Mouse (Mus musculus): ENCODE measurements around the gene Fam186b.
"Not testable (repeated sequence)": the region's sequence is repeated elsewhere in the genome, so short reads cannot be mapped to it uniquely, and the experiment has no call there.

Fam186b gene

DNA sequence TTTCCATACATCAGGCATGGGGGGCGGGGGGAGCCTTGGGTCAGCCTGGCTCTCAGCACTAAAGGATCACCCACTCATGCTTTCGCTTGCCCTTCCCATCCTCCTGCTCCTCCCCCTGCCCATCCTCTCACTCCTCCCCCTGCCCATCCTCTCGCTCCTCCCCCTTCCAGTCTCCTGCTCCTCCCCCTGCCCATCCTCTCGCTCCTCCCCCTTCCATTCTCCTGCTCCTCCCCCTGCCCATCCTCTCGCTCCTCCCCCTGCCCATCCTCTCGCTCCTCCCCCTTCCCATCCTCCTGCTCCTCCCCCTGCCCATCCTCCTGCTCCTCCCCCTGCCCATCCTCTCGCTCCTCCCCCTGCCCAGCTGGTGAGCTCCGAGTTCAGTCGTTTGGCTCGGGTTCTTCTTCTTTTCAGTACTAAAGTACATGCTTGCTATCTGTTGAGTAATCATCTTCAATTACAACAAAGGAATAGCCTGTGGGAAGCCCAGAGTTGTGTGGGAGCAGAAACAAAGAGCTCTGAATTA, 35.9 kb downstream of the Fam186b start:
- peak; percentile 72 to 79 for DNase-seq (ENCODE audit: low spot score in 2 of 2)

DNA sequence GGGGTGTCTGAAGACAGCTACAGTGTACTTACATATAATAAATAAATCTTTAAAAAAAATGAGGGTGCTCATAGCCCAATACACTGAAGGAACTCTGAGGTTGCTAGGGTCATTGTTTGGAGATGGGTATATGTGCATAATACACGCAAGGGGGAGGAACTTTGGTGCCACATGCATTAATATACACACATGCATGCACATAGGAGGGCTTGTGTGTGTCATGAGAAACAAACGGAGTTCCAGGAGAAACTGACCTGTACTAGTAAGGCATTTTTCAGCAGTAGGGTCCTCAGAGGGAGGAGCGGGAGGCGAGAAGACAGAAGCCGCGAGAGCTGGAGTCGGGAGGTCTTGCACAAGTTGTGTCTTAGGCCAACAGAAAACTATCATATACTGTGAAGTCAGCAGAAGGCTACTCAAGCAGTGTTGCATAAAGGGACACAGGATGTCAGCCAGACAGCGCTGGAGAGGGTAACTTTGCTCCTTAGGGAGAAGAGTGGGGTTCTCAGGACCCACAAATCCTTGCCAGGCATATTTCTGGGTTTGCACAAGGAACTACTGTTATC, 36.4 kb downstream of the Fam186b start:
- DNase-seq (ENCODE audit: low spot score in 2 of 2), result no peak

DNA sequence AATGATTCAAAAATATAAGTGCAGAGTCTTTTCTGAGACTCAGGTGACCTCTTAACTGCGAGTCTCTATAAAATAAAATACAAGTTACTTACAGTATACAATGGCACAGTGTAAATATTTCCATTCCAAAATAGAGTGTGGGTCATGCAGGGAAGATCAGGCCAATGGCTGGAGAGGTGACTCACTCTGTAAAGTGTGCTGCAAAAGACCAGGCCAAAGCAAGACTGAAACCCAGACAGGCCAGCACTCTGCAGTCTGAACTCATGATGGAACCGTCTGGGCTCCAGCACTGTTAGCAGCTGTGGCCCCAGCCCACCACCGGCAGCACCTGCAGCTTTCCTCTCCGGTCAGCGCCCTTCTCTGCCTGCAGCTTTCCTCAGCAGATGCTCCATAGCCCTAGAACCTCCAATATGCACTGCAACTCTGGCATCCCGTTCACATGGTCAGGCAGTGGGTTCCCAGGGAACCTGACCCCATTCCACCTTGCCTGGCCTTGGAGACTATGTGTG, 40.4 kb downstream of the Fam186b start:
- no peak for DNase-seq (ENCODE audit: low spot score in 2 of 2)

DNA sequence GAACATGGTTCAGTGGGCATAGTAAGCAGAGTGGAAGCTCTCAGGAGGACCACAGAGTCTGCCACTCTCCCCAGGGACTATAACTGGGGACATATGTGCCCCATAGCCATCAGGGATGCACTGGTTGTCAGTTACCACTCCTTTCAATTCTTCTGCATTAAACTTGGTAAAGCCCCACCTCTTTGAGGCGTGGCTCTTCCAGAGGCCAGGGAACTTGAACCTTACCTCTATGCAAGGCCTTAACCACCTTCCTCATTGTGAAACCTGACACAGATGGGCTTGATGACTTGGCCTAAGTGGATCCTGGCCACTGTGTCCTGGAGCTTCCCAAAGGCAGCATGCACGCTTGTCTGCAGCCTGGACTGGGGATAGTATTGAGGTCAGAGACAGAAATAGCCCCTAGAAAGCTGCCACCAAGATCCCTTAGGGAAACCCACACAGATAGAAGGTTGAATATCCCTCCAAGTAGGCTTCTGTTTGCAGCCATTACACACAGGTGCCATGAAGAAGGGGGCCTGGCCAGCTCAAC, 41.1 kb downstream of the Fam186b start:
- no peak for DNase-seq (ENCODE audit: low spot score in 2 of 2)

DNA sequence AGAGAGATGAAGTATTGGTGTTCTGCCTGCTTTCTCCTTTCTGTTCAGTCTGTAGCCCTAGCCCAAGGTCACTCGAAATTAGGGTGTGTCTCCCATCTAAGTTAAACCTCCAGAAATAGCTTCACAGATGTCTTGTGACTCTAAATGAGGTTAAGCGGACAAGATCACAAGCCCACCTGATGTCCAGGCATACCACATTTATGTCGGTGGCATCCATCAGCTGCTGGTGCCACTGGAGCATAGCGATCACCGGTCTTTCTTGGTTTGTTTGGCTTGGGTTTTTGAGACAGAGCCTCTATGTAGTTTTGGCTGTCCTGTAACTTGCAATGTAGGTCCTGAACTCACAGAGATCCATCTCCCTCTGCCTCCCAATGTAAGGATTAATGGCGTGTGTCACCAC, 41.9 kb downstream of the Fam186b start:
- DNase-seq (ENCODE audit: low spot score in 2 of 2), result no peak

DNA sequence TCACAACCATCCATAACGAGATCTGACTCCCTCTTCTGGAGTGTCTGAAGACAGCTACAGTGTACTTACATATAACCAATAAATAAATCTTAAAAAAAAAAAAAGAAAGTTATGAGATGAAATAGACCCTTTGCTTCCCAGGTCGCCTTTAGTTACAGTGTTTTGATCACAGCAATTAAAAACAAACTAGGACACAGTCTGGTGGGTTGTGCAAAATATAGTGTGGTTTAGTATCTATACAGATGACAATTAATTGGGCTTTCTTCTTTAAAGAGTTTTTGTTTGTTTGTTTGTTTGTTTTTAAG, 42.6 kb downstream of the Fam186b start:
- DNase-seq (ENCODE audit: low spot score in 2 of 2), result not testable (repeated sequence)

DNA sequence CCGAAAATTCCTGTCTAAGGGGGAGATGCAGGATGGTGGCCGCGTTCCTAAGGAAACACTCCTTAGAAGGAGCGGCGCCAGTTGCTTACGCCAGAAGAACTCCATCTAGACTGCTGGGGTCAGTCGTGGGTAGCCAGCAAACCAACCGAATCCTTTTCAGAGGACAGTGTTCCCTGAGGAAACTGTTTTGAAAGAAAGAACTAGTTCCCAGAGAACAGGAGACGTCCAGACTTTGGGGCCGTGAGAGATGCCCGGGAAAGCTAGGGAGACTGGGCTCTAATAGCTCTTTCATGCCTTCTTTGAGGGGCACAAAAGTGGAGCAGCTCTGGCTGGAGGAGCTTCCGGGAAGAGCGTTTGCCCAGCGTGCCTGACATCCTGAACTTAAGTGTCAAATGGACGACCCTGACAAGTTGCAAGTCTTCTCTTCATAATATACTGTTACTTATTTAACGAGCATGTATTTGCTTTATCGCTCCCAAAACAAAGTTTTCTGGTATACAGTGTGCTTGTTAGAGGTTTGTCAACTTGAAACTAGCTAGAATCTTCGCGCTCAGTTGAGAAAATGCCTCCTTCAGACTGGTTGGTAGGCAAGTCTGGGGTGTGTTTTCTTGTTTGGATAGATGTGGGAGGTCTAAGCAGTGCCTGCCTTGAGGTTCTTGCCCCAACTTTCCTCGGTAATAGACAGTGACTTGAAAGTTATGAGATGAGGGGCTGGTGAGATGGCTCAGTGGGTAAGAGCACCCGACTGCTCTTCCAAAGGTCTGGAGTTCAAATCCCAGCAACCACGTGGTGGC, 43.1 kb downstream of the Fam186b start:
- peak; percentile 75 to 80 for DNase-seq (ENCODE audit: low spot score in 2 of 2)

DNA sequence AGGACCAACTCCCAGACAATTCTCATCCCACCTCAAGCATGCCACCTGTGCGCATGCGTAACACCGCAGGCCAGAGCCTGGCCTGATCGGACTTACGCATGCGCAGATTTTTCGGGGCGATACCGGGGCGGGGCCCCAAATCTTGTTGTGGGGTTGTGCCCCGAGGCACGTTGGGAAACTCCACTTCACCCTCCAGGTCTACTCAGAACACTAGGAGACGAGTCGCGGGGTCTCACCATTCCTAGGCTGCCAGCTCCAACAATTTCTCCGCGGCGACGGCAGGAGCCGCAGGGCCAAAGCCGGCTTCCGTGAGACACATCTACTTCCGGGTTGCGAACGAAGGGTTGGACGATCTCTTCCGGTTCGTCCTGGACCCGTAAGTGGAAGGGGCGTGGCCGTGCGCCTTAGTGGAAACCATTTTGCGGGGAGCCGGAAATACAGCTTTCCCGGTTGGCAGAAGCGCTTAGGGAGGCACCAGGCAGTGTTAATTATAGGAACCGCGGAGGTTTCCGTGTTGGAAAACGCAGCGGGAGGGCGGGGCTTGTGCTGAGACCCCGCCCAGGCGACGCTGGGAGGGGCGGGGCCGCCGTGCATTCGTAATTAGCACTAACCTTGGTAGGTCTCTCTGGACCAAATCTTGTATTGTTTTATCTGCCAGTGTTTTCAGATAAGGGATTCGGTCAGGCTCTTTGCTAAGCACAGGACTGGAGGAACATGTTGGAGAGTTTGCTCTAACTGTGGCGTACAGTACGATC, 43.9 kb downstream of the Fam186b start, which contains the start of gene Mcrs1:
Mcrs1 (minus strand) TSS at position 336 of the 755 bp plus-strand sequence.
- DNase-seq (ENCODE audit: low spot score in 2 of 2), result peak; percentile 98 to 99

DNA sequence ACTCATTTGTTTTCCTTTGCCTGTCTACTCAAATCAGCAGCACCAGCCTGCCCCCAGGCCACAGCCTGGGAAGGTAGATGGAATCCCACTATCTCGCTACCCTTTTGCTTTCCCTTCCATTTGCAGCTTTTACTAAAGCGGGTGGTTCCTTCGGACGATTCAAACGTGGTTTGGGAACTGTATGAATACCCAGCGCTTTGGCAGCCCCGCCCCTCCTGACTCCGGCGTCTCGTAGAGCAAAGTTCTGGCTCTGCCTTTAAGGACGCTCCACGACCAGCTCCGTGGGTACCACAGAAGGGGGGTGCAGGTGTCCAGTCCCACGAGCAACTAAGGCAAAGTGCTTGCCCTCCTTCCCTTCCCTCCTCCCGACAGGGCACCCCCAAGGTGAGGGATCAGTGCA, 44.6 kb downstream of the Fam186b start:
- DNase-seq (ENCODE audit: low spot score in 2 of 2), result not testable (repeated sequence)

DNA sequence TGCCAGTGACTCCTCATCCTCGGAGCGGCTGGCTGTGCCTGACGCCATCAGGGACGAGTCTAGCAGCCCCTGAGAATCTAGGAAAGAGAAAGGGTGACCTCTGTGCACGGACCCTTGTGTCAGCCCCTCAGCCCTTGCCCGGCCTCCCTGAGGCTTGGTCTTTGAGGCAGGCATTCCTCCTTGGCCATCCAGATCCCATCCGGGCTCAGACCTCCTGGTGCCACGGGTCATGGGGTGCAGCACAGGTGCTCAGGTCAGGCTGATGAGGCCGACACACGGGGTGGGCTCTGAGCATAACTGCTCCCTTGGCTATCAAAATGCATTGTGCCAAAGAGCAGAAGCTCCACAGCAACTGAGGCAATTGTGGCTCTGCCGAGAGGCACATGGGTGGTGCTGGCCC, 45.8 kb downstream of the Fam186b start:
- no peak for DNase-seq (ENCODE audit: low spot score in 2 of 2)

DNA sequence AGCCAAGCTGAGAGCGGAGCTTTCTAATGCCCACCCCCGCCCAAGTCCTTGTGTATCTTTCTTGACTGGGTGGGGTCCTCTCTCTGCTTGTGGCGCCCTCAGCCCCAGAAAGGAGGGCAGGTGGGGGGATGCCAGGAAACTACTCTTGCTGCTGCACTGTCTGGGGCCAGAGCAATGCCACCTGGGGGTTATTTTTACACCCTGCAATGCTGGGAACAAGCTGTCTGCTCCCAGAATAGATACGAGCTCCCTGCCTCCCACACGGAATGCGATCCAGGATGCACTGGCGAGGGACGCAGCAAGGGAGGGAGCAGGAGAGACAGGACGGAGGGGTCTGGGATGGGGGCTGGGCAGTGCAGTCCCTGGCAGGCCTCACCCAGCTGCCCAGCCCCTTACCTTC, 46.7 kb downstream of the Fam186b start:
- peak; percentile 82 to 91 for DNase-seq (ENCODE audit: low spot score in 2 of 2)

DNA sequence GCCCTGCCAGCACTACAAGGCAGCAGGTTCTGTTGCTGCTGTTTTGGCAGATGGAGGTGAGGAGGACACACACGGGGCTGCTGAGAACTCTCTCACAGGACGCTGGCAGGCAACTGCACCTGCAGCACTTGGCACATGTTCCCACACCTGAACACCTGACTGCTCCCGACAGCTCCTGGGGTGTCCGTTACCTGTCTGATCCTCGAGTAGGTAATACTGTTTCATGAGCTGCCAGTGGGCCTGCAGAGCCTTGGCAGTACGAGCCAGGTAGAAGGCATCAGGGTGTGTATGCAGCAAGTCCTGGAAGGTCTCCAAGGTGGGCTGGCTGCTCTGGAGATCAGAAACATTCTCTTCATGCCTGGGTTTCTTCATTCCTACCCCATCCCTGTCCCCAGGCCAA, 49.0 kb downstream of the Fam186b start:
- DNase-seq (ENCODE audit: low spot score in 2 of 2), result not testable (repeated sequence)

DNA sequence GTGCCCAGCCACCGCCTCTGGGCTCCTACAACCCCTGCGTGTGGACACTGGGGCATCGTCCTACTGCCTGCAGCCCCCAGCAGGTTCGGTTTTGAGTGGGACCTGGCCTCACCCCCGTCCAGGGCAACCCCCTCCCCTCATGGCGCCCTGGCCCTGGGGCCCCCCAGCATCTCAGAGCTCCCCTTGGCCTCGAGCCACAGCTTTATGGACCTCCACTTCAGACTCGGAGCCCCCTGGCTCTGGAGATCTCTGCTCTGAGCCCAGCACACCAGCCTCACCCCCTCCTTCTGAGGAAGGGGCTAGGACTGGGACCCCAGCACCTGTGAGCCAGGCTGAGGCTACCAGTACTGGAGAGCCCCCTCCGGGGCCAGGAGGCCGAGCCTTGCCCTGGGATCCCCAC, 53.6 kb downstream of the Fam186b start:
- no peak for DNase-seq (ENCODE audit: low spot score in 2 of 2)

DNA sequence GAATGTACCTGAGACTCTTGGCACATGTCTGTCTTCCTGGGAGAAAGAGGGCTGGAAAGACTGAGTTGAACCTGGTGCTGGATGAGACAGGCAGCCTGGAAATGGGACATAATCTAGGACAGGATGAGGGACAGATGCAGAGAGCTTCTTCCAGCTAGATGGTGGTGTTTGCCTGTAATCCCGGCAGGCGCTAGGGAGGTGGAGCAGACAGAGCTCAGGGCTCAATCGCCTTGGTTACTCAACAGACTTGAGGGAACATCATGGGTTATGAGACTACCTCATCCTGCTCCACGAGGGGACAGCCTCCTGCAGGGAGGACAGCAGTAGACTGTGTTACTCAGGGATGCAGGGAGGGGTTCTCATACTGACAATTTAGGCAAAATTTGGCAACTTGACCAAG, 54.4 kb downstream of the Fam186b start:
- DNase-seq (ENCODE audit: low spot score in 2 of 2), result no peak

DNA sequence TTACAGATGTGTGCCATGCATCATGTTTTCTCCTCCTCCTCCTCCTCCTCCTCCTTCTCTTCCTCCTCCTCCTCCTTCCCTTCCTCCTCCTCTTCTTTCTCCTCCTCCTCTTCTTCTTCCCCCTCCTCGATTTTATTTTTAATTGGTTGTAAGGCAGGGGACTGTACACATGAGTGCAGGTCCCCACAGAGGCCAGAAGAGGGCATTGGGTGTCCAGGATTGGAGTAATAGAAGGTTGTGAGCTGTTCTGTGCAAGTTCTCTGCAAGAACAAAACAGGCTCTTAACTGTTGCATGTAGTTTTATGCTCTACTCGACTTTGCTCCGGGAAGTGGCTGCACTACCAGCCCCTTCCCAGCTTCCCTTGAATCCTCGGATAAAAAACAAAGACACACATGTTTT, 55.6 kb downstream of the Fam186b start:
- no peak for DNase-seq (ENCODE audit: low spot score in 2 of 2)

DNA sequence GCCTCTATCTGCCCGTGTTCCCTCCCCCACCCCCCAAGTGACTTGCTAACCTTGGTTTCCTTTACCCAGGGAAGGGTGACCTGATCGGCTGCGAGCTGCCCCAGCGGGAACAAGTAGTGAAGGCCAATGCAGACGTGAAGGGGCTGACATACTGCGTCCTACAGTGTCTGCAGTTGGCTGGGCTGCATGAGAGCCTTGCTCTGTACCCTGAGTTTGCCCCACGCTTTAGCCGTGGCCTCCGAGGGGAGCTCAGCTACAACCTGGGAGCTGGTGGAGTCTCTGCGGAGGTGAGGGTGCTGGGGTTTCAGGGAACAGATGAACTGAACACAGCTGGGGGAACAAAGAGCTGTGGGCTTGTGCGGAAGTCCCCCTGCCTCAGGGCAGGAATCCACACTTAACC, 57.7 kb downstream of the Fam186b start:
- no peak for DNase-seq (ENCODE audit: low spot score in 2 of 2)

DNA sequence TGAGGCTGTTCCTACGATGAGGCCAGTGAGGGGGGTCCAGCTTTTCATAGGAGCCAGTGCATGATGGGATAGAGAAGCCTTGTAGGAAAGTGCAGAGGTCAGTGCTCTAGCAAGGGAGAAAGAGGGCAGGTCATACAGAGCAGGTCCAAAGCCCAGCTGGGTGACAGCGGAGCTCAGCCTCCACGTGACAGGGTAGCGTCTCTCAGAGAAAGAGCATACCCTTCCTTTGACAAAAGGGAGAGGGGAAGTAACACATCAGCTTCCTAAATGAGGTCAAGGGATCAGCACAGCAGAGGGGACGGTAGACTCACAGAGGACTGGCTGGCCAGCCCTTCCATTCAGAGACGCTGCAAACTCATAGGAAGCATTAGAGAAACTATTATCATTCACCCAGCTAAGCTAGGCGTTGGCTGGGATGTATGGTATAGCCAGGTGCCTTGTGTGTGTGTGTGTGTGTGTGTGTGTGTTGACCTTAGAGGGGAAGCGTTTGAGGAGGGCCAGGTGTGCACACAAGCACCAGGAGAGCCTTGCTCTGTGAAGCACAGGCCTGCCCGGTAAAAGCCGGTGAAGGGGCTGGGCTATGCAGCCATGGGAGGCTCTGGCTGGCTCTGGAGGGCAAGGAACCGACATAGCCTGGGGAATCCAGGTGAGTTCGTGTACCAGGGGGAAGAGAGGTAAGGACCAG, 61.2 kb downstream of the Fam186b start:
- no peak for DNase-seq (ENCODE audit: low spot score in 2 of 2)

DNA sequence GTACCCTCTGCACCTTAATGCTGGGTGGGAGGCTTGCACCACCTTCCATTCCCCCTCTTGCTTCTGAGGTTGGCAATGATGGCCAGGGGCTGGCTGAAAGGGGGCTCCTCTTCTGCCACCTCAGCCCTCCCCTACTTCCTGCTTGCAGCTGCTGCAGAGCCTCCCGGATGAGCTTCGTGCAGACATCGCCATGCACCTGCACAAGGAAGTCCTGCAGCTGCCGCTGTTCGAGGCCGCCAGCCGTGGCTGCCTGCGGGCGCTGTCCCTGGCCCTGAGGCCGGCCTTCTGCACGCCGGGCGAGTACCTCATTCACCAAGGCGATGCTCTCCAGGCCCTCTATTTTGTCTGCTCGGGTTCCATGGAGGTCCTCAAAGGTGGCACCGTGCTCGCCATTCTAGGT, 62.0 kb downstream of the Fam186b start:
- no peak for DNase-seq (ENCODE audit: low spot score in 2 of 2)

DNA sequence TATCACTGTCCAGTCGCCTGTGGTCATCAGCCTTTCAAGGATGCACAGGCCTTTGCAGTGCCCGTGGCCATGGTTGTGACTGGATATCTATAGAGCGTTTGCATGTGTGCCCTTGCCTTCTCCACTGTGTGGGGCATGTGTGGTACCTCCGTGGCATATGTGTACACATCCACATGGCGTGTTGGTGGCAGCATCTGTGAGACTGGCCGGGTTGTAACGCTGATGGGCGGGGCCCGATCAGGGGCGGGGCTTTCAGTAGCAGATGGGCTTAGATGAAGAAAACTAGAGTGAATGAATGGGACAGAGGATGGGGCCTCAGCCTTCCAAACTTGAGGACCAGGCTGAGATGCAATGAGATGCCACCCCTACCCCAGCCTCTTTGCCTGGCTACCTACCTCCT, 63.7 kb downstream of the Fam186b start:
- DNase-seq (ENCODE audit: low spot score in 2 of 2), result no peak

DNA sequence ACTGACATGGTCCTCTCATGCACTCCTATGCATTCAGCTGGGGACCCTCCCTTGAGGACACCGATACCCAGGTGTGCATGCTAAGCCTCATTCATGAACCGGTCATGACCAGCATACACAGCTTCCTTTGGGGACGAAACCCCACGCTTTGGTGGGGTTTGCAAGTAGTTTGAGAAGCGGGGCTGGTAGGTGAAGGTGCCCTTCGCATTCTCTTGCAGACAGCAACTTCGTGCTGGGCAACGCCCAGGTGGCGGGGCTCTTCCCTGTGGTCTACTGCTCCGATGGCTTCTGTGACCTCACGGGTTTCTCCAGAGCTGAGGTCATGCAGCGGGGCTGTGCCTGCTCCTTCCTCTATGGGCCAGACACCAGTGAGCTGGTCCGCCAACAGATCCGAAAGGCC, 69.6 kb downstream of the Fam186b start:
- peak in 1 of 2 experiments; percentile 40 for DNase-seq (ENCODE audit: low spot score in 2 of 2)

DNA sequence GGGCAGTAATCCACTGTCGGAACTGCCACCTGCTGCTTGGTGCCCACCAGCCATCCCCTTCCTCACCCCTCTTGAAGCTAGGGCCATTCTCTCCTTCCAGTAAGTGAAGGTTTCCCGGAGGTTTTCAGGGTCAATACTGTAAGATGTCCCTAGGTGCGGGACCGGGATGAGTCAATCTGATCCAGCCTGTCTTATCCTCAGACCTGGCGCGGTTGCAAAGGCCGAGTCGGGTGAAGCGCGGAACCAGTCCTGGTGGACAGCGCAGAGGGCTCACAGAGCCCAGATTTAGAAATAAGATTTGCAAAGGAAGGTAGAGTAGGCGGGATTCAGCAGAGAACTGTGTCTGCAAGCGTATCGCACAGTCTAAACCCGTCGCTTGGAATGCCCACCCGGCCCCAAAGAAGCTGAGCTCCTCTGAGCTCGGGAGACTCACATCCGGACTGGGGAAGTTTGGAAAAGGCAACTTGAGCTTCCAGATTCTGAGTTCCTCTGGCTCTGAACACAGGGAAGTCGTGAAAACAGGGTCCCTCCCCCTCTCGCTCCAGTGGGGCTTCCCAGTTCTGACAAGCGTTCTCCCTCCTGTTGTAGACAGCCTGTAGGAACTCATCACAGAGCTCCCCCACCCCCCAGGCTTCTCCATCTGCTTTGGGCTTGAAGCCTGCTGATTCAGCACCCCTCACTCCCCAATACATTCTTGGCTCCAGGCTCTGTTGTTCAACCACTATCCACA, 70.4 kb downstream of the Fam186b start:
- DNase-seq (ENCODE audit: low spot score in 2 of 2), result peak; percentile 85 to 89

All from right cerebral cortex, postnatal 10 days (tissue).